In the genomic region with DNA sequence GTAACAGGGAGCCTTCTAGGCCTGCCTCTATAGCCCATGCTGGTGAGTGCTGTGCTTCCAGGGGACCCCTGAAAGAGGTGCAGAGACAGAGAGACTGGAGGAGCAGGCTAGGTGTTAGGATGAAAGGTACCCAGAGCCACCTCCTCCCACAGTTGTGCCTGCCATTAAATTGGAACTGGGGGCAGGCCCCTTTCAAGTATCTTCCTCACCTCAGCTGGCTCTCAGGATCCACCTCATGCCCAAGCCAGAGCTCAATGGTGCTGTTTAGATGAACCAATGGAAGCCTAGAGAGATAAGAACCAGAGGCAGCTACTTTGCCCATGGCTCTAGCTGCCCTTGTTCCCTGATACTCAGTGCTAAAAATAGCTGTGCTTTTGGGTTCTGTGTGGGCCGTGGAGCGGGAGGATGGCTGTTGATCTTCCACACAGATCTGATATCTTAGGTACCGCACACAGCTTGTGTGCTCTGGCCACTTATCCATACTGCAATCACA, we compare ENCODE assay signal across 21 mouse cellular contexts.
DNase-seq lines count a peak whose midpoint lies in the region; ATAC-seq lines count a peak whose summit lies in the region.
"Had no signal": no experiment of that assay in that cellular context is flagged by ENCODE, and none has a peak within 500 bp of the region (broad histone marks: within the 10 kb centered on the region; RNA-seq: fewer than 3 reads in every experiment).

No protein-coding gene starts in this region.

- no peak overlapping the region for H3K4me3 ChIP-seq in heart, embryonic 11.5 days (ENCODE audit: low read depth, low read length)
- H3K4me3 ChIP-seq in heart, embryonic 15.5 days = no peak overlapping the region
- H3K4me3 ChIP-seq: embryonic facial prominence, embryonic 13.5 days; forebrain, embryonic 13.5 days; gastrocnemius, adult 2 months; hindbrain, embryonic 12.5 days had no signal

- H3K27me3 ChIP-seq in heart, embryonic 11.5 days (ENCODE audit: control insufficient read depth, insufficient read depth, low read length) = no peaks in the 10 kb centered on the region
- no peaks in the 10 kb centered on the region for H3K27me3 ChIP-seq in heart, embryonic 15.5 days
- H3K27me3 ChIP-seq: embryonic facial prominence, embryonic 13.5 days; forebrain, embryonic 13.5 days; hindbrain, embryonic 12.5 days had no signal

- H3K27ac ChIP-seq in heart, embryonic 11.5 days (ENCODE audit: low read depth, low read length) = peak overlapping the region; percentile 4; the same call in 1 of the 2 replicates
- H3K27ac ChIP-seq in heart, embryonic 15.5 days = peak overlapping the region; percentile 57
- H3K27ac ChIP-seq: embryonic facial prominence, embryonic 13.5 days; forebrain, embryonic 13.5 days; gastrocnemius, adult 2 months; hindbrain, embryonic 12.5 days had no signal

- H3K4me2 ChIP-seq in heart, embryonic 11.5 days = no peak overlapping the region
- H3K4me2 ChIP-seq in heart, embryonic 15.5 days = peak overlapping the region; percentile 22; the same call in 1 of the 2 replicates
- H3K4me2 ChIP-seq: embryonic facial prominence, embryonic 13.5 days; forebrain, embryonic 13.5 days; hindbrain, embryonic 12.5 days had no signal

- no peak overlapping the region for H3K9ac ChIP-seq in heart, embryonic 11.5 days (ENCODE audit: low read depth, low read length)
- H3K9ac ChIP-seq in heart, embryonic 15.5 days = no peak overlapping the region
- H3K9ac ChIP-seq: embryonic facial prominence, embryonic 13.5 days; forebrain, embryonic 13.5 days; hindbrain, embryonic 12.5 days had no signal

- ATAC-seq in heart, embryonic 11.5 days (replicated peaks; ENCODE audit: insufficient number of reproducible peaks, low FRiP score, low TSS enrichment) = no peak
- ATAC-seq in heart, embryonic 15.5 days (replicated peaks; ENCODE audit: insufficient number of reproducible peaks, insufficient read depth, low FRiP score, low read depth) = peak; percentile 66
- ATAC-seq: forebrain, embryonic 13.5 days; hindbrain, embryonic 16.5 days; inflammation-experienced regulatory T-cells, adult 6 months; intestine, postnatal 0 days; Patski had no signal

- H3K9me3 ChIP-seq in heart, embryonic 11.5 days (replicated peaks; ENCODE audit: control insufficient read depth, low read length) = no peaks in the 10 kb centered on the region
- no peaks in the 10 kb centered on the region for H3K9me3 ChIP-seq in heart, embryonic 15.5 days (replicated peaks)
- H3K9me3 ChIP-seq: embryonic facial prominence, embryonic 13.5 days; forebrain, embryonic 13.5 days; hindbrain, embryonic 12.5 days had no signal

- H3K36me3 ChIP-seq in heart, embryonic 11.5 days (ENCODE audit: control insufficient read depth, insufficient read depth, low read length) = no peaks in the 10 kb centered on the region
- no peaks in the 10 kb centered on the region for H3K36me3 ChIP-seq in heart, embryonic 15.5 days
- H3K36me3 ChIP-seq: embryonic facial prominence, embryonic 13.5 days; hindbrain, embryonic 12.5 days had no signal

- peak; percentile 15 to 32 for DNase-seq in heart, adult 18-20 months
- DNase-seq in heart, postnatal 36 days = no peak
- DNase-seq in heart, postnatal 14 days = no peak
- no peak for DNase-seq in adrenal gland, adult 8-10 months
- no peak for DNase-seq in left cerebral cortex, adult 9 months (ENCODE audit: low spot score in 2 of 2)
- DNase-seq: adrenal gland, postnatal 10 days; cerebellum, adult 11-12 months; cerebellum, adult 9-10 months; cerebellum, postnatal 25 days; gastrocnemius, adult 2 months; gastrocnemius, postnatal 25 days; kidney, adult 8-10 months had no signal

- H3K4me1 ChIP-seq in heart, embryonic 11.5 days (ENCODE audit: control insufficient read depth, insufficient read depth, low read length) = peaks cover 4% of the 10 kb centered on the region; the same call in 1 of the 2 replicates
- peaks cover 14% of the 10 kb centered on the region for H3K4me1 ChIP-seq in heart, embryonic 15.5 days (replicated peaks)
- H3K4me1 ChIP-seq: embryonic facial prominence, embryonic 13.5 days; forebrain, embryonic 13.5 days; hindbrain, embryonic 12.5 days had no signal

- 31% methylated on average over 3 of the region's 3 CpGs for WGBS in heart, embryonic 11.5 days (ENCODE audit: insufficient replicate concordance)
- WGBS in heart, embryonic 15.5 days = 28% methylated on average over 3 of the region's 3 CpGs

- intact Hi-C loops in heart, postnatal 36 days (cut with DNase I) = no loop called here
- intact Hi-C loops in heart, postnatal 14 days (cut with DNase I) = no loop called here

Comparison
In these comparisons a context has a peak if more than half of its experiments do, and no peak if none do; other contexts are left out.
1. DNase-seq: peak in heart, adult 18-20 months (2 of 2); none in heart, postnatal 36 days (0 of 2), heart, postnatal 14 days (0 of 2), adrenal gland, adult 8-10 months (single experiment) and left cerebral cortex, adult 9 months (0 of 2).